Mouse (Mus musculus) spleen, postnatal 4 days (tissue): ENCODE measurements at regions not wholly inside any gene's neighbourhood (a gene's known extent, or its start where the extent isn't known, plus 50 kb on each side); places are given as distances from the start of the nearest gene placed in this dataset.

Experiments used
- DNase-seq, 2 experiments: peaks; one replicate each; pipeline ENCODE4 v3.0.0; 2022; ENCODE audit warnings: low spot score in 2 of 2

GRCm38 (mm10) chr17:45797121-45797520 lies 63.5 kb upstream of the 1600014C23Rik start:
- DNase-seq = no peak

GRCm38 (mm10) chr17:45794926-45795325 lies 61.3 kb upstream of the 1600014C23Rik start:
- no peak for DNase-seq

GRCm38 (mm10) chr17:45790959-45791520 lies 57.4 kb upstream of the 1600014C23Rik start:
- DNase-seq = no peak

GRCm38 (mm10) chr17:45789777-45790176 lies 56.1 kb upstream of the 1600014C23Rik start:
- DNase-seq = no peak

GRCm38 (mm10) chr17:45784905-45785304 lies 51.3 kb upstream of the 1600014C23Rik start:
- no peak for DNase-seq

- no peak for DNase-seq
Measured at GRCm38 (mm10) chr17:45784496-45784895, 50.9 kb upstream of the 1600014C23Rik start.
